Mouse (Mus musculus) activated CD4-positive, CD25-positive, alpha-beta regulatory T cell, adult 4 months (primary cell): Measurements from ENCODE around the gene Gm8180. TPM values are rescaled to one million over a fixed set of nuclear protein-coding genes. Genes with fewer than 3 reads are reported as not detected.
"Not testable (repeated sequence)": the region's sequence is repeated elsewhere in the genome, so short reads cannot be mapped to it uniquely, and the experiment has no call there.

ENCODE experiments used
- ATAC-seq: one replicate; pipeline ENCODE4 v1.8.0; 2017
- polyA plus RNA-seq, 2 experiments: library from polyadenylated mRNA; unstranded; fragments of 100-300 nt; shearing (Covaris generic); gene quantifications; one replicate each; pipeline ENCODE4 v1.2.1; 2017

Gene Gm8180
- polyA plus RNA-seq: not detected

DNA sequence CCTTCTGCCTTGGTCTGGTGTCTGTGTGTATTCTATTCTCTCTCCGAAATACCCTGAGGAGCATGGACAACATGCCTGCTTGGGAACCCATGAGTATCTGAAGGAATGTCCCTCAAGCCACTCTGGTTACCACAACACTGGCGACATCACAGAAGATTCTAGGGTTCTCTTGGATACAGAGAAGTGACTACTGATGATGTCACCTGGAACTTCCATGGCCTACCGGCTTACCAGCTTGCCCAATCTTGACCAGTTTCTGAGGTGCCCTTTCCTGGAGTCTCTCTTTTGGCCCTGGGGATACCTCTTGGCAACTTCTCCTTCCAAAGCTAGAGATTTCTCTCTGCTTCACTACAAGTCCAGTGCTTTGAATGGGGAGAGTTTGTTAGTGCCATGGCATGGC, at the start of gene Gm8180:
Gene Gm8180, minus strand, starts transcription at position 101 of the 400 bp plus-strand sequence.
- ATAC-seq: not testable (repeated sequence)

DNA sequence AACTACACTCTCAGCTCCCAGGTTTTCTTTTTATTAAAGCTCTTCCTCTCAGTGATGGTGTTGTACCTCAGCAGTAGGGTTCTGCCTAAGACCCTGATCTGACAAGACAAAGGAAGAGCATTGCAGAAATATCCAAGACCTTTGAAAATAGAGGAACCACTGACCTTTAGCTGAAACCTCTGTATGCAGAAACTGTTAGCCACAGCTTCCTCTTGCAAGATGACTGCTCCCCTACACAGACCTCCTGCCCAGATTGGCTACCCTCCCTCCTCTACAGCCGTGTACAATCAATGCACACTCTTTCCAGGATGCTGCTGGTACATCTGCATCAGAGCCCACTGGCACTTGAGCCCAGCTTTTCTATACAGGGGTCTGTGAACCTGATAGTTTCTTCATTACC, 45.8 kb upstream of the Gm8180 start:
- ATAC-seq: not testable (repeated sequence)

DNA sequence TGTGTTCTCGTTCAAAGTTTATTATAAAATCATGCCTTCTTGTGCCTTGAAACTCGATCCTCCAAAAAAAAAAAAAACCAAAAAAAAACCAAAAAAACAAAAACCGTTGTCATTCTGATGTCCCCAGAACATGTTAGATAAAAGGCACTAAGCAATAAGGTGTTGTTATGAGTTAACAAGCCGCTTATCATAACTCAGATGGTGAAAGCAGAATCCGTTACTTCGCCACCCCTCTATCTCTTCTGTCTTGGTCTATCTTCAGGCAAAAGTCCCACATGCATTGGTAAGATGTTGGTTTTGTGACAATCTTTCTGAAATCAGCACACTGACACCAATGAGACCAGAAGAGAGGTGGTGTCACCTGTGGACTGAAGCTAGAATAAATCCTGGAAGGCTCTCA, 39.6 kb upstream of the Gm8180 start:
- not testable (repeated sequence) for ATAC-seq

DNA sequence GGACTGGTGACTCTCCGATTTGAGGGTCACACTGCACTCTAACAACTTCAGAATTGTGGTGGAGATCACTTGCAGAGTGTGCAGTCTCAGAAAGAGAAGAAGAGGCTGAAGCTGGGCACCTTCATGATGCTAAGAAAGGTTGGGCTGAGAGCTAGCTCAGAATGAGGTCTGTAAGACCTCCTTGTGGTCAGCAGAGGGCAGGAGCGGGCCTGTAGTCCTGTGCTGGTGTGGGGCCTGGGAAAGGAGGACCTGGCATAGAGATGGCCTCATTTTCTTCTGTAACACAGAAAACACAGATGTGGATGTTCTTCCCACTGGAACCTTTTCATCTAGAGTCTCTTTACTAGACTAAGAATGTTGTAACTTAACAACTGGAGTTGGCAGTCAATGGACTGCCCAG, 37.3 kb upstream of the Gm8180 start:
- ATAC-seq: not testable (repeated sequence)

DNA sequence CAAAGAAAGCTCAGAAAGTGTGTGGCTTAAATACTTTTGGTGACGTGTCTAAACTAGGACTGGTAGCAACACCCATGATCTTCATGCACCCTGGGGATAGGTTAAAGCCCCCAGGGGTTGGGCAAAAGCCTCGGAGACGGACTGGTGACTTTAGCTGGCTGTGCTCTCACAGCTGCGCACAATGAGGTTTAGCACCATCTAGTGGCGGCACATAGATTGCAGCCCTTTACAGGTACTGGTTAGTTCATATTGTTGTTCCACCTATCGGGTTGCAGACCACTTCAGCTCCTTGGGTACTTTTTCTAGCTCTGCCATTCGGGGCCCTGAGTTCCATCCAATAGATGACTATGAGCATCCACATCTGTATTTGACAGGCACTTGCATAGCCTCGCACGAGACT, 27.9 kb upstream of the Gm8180 start:
- not testable (repeated sequence) for ATAC-seq

DNA sequence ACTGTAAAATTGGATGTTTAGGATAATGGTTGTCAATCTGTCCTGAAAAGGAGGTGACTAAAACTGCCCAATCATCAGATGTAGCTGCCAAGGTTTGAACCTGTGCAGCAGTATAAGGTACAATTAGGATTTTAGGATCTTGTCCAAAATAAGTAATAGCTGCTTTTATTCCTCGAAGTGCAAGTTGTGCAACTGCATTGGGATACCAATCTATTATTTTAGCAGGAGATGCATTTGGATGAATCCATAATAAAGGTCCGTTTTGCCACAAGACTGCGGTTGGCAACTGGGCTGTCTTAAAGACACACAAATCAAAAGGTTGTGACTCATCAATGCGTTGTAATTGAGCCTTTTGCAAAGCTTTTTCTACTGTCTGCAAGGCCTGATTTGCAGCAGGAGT, 23.6 kb upstream of the Gm8180 start:
- ATAC-seq: not testable (repeated sequence)

DNA sequence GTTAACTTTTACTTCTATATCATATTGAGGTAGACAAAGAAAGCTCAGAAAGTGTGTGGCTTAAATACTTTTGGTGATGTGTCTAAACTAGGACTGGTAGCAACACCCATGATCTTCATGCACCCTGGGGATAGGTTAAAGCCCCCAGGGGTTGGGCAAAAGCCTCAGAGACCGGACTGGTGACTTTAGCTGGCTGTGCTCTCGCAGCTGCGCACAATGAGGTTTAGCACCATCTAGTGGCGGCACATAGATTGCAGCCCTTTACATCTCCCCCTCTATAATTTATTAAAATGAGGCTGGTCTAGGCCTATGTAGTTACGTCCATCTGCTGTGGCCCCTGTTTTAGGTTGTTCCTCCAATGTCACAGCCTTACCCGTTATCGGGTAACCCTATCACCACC, 19.9 kb upstream of the Gm8180 start:
- not testable (repeated sequence) for ATAC-seq

DNA sequence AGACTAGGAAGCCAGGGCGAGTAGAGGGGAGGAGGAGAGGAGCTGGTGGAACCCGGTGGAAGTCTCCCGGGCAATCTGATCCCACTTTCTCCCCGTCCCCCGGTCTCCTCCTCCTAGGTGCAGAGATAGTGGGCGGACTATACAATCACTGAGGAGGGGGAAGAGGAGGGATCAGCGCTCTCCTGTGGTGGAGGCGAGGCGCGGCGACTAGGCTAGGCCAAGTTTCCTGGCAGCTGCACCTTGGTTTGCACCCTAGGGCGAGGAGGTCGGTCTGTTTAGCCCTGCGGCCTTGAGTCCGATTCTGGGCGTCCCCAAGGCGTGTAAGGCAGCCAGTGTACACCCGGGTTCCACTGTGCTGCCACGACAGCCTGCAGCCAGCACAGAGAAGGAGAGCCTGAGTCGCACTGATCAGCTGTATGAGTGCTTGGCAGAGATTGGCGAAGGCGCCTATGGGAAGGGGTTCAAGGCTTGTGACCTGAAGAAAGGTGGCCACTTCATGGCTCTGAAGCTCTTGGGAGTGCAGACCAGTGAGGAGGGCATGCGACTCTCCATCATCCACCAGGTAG, 12.4 kb upstream of the Gm8180 start:
- not testable (repeated sequence) for ATAC-seq

DNA sequence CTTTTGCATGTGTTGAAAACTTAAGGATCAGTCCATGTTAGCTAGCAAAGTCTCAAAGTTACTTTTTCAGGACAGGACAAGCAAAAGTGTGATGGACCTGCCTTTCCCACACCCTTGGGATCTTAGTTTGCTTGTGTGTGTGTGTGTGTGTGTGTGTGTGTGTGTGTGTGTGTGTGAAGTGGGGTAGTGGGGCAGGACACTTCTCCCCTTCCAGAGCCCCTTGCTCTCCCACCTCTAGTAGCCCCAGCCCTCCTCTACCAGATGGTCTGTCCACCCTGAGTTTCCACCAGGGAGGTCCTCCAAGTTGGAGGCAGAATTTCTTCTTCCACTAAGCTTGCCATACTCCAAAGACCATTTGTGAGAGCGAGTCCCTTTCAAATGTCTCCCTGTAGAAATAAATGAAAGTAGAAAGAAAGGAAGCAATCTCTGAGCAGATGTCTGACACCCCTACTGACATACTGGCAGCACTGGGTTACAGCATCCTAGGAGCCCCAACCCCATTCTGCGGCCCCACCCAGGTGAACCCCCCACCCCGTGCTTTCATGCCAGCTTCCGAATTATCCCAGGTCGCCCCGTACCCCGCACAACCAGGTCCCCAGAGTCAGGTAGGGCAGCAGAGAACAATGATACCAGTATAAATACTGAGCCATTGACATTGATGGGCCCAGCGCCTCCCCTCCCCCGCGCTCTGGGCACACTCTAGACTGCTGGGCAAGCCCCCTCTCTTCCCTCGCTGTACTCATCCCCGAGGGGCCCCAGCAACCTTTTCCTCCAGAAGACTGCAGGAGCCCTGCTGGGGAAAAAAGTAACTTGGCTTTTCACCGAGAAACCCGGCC, 11.7 kb upstream of the Gm8180 start:
- ATAC-seq: no peak

DNA sequence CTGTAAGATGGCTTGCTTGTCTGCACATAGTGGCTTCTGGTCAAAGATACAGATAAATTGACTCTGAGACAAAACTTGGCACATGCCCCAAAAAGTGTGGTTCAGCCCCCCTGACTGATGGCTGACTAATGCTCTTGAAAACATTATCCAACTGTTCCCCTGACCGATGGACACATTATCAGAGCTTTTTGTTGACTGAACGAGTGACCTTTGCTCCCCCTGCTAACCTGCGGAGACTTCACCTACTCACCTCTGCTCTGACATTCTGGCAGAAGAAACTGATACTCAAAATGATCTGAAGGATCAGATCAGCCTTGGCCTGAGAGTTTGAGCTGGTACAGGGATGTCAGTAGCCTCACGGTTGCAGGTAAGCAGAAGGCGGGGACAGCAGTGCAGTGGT, 9.3 kb upstream of the Gm8180 start:
- ATAC-seq: not testable (repeated sequence)

DNA sequence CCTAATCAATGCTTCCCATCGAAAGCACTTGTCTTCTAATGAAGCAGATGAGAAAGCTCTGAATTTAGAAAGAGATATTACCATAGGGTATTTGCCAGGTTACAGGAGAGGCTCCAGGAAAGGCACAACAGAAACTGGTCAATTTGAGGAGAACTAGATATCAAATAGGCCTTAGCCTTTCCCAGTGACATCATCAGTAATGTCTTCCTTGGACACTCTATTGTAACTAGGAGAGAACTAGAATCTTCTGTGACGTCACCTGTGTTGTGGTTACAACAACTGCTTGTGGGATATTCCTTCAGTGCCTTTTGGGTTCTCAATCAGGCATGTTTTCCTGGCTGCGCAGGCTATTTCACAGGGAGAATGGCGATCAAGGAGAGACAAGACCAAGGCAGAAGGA, 37.0 kb downstream of the Gm8180 start, which contains the start of gene Gm6526:
Gene Gm6526, plus strand, starts transcription at position 301 of the 400 bp plus-strand sequence.
- ATAC-seq: not testable (repeated sequence)

Other genes with a start within 250 kb of the Gm8180 start
- not detected for gene Gm5799, start 241.2 kb downstream of the Gm8180 start, polyA plus RNA-seq
- not detected for gene Gm17654, start 205.6 kb downstream of the Gm8180 start, polyA plus RNA-seq
- not detected for gene Gm10375, start 176.7 kb downstream of the Gm8180 start, polyA plus RNA-seq
- not detected for gene Gm8165, start 107.5 kb downstream of the Gm8180 start, polyA plus RNA-seq
- 1 to 10 TPM in 1 of 2 experiments, under 1 TPM in 1; 0.52 to 2.3 TPM for gene Gm7324, start 86.9 kb downstream of the Gm8180 start, polyA plus RNA-seq
- not detected for gene Gm16506, start 57.3 kb downstream of the Gm8180 start, polyA plus RNA-seq
- not detected for gene Gm6526, start 36.9 kb downstream of the Gm8180 start, polyA plus RNA-seq
- not detected for gene Ear1, start 90.8 kb upstream of the Gm8180 start, polyA plus RNA-seq
- not detected for gene Ear10, start 138.8 kb upstream of the Gm8180 start, polyA plus RNA-seq
- gene Gm8113, start 140.6 kb upstream of the Gm8180 start, polyA plus RNA-seq: under 1 TPM in 1 of 2 experiments, not detected in 1; 0.12 TPM
- not detected for gene Ang5, start 172.3 kb upstream of the Gm8180 start, polyA plus RNA-seq
- gene Ang6, start 217.5 kb upstream of the Gm8180 start, polyA plus RNA-seq: not detected